Mouse (Mus musculus) lung, postnatal 0 days (tissue): ENCODE results near the gene Washc1. TPM values are rescaled to one million over a fixed set of nuclear protein-coding genes. Genes with fewer than 3 reads are reported as not detected.

Experiments used
- ATAC-seq: fragments of 200-750 bp; cut with Nextera tagmentation; 2 replicates; pipeline ENCODE4 v1.8.0; 2017; ENCODE audit warnings: moderate library complexity
- DNase-seq: peaks from one replicate; pipeline ENCODE4 v3.0.0-alpha.2; 2016; ENCODE audit warnings: low spot score
- H3K27ac ChIP-seq: fragments of 300-500 bp; sonication (generic); 2 replicates; pipeline ENCODE4 v1.5.1; 2014; ENCODE audit warnings: antibody characterized with exemption, mild to moderate bottlenecking, low read length, mixed read lengths
- H3K27me3 ChIP-seq: fragments of 300-500 bp; sonication (generic); replicated peaks from 2 replicates; pipeline ENCODE4 v1.6.1; 2014; ENCODE audit warnings: low read length, mixed read lengths; ENCODE audit not compliant: insufficient read depth
- H3K36me3 ChIP-seq: fragments of 300-500 bp; sonication (generic); 2 replicates; pipeline ENCODE4 v1.6.1; 2014; ENCODE audit warnings: low read length, mixed read lengths; ENCODE audit not compliant: insufficient read depth
- H3K4me1 ChIP-seq: fragments of 300-500 bp; sonication (generic); 2 replicates; pipeline ENCODE4 v1.6.1; 2014; ENCODE audit warnings: antibody characterized with exemption, low read depth, low read length, mixed read lengths; ENCODE audit not compliant: insufficient read depth
- H3K4me2 ChIP-seq: fragments of 300-500 bp; sonication (generic); replicated peaks from 2 replicates; pipeline ENCODE4 v1.6.1; 2014; ENCODE audit warnings: low read depth, mild to moderate bottlenecking, low read length, moderate library complexity, mixed read lengths
- H3K4me3 ChIP-seq: fragments of 300-500 bp; sonication (generic); 2 replicates; pipeline ENCODE4 v1.5.1; 2014; ENCODE audit warnings: low read depth, low read length
- H3K9ac ChIP-seq: fragments of 300-500 bp; sonication (generic); replicated peaks from 2 replicates; pipeline ENCODE4 v1.6.1; 2014; ENCODE audit warnings: low read depth, mild to moderate bottlenecking
- H3K9me3 ChIP-seq: fragments of 300-500 bp; sonication (generic); 2 replicates; pipeline ENCODE4 v1.6.1; 2016; ENCODE audit warnings: low read length, mixed read lengths
- CTCF ChIP-seq: IDR thresholded peaks from 2 replicates; pipeline ENCODE4 v1.5.1; 2016; ENCODE audit warnings: antibody characterized with exemption, mild to moderate bottlenecking
- EP300 ChIP-seq: IDR thresholded peaks from 2 replicates; pipeline ENCODE4 v1.6.1; 2016; ENCODE audit warnings: antibody characterized with exemption, mild to moderate bottlenecking, control low read depth
- WGBS: fragments of 180-500 bp; shearing (Covaris S2); extraction: QIAGEN DNeasy Blood & Tissue Kit; methylation state at CpG from one replicate; pipeline ENCODE4 v1.1.7; 2014; 5-methylcytosine and 5-hydroxymethylcytosine counted together
- polyA plus RNA-seq: library from polyadenylated mRNA; unstranded; fragments of >200 nt; fragmentation: Nextera tagmentation; extraction: Ambion mirVana; gene quantifications from 2 replicates; pipeline ENCODE4 v1.2.1, GENCODE M21; 2015

Gene Washc1
- polyA plus RNA-seq, 1 experiment from 2014 or later, result 43.4 TPM

DNA sequence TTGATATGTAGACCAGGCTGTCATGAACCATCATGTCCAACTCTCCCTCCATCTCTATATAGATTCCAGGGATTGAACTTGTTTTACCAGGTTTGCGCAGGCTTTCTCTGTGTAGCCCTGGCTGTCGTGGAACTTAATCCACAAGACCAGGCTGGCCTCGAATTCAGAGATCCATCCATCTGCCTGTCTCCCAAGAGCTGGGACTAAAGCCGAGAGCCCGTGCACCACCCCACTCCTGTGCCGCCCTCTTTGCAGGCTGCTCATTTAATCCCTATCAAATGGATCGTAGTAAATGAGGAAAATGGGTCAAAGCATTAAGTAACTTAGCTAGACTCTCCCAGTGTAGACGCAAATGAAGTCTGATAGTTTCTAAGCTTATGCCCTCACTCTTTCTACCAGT, 3.9 kb upstream of the Washc1 start:
- no peaks in the 10 kb centered on the region for H3K27me3 ChIP-seq
- TF ChIP-seq EP300 (no peak), CTCF (no peak)
- no peaks in the 10 kb centered on the region for H3K9me3 ChIP-seq
- H3K27ac ChIP-seq, result no peak overlapping the region
- H3K9ac ChIP-seq, result no peak overlapping the region
- DNase-seq (no peak), ATAC-seq (no peak)
- no peak overlapping the region for H3K4me2 ChIP-seq
- H3K4me3 ChIP-seq, result no peak overlapping the region
- no peaks in the 10 kb centered on the region; the same call in 1 of the 2 replicates for H3K4me1 ChIP-seq
- H3K36me3 ChIP-seq, result no peaks in the 10 kb centered on the region
- 60% methylated on average over 8 of the region's 8 CpGs for WGBS

DNA sequence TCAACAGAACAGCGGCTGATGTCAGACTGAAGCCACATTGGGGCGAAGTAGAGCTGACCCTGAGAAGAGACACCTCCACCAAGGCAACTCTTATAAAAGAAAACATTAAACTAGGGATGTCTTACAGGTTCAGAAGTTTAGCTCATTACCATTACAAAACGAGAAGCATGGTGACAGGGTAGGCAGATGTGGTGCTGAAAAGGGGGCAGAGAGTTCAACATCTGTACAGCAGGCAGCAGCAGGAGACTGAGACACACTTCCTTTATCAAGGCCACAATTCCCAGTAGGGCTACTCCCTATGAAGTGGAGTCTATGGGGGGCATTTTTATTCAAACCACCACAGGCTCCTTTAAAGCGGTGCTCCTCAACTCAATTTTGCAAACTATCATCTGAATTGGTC, 3.1 kb upstream of the Washc1 start:
- Histone ChIP-seq H3K36me3 (no peaks in the 10 kb centered on the region), H3K27ac (no peak overlapping the region), H3K4me2 (no peak overlapping the region), H3K9ac (no peak overlapping the region), H3K4me3 (no peak overlapping the region), H3K4me1 (no peaks in the 10 kb centered on the region; the same call in 1 of the 2 replicates), H3K27me3 (no peaks in the 10 kb centered on the region), H3K9me3 (no peaks in the 10 kb centered on the region)
- ATAC-seq (no peak), DNase-seq (no peak)
- TF ChIP-seq CTCF (no peak), EP300 (no peak)
- 85% methylated on average over 4 of the region's 4 CpGs for WGBS

DNA sequence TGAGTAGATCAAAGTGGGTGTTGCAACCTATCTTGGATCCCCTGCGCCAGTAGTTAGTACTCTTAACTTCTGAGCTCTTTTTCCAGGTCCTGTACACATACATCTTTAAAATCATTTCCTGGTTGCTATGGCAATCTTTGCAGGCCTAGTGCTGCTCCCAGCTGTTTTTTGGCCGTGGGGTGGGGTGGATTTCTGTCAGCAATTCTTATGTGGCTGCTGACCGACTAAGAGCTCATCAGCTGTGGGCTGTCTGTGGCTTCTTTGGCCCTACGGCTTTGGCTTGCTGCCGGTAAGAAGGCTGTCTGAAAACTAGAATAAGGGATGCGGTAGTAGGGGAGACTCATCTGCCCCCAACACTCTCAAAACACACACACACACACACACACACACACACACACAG, 599 bp upstream of the Washc1 start:
- H3K4me2 ChIP-seq, result peak overlapping the region; percentile 52
- H3K4me3 ChIP-seq, result peak overlapping the region; percentile 78
- no peaks in the 10 kb centered on the region for H3K27me3 ChIP-seq
- peak; percentile 60 for DNase-seq
- no peaks in the 10 kb centered on the region; the same call in 1 of the 2 replicates for H3K4me1 ChIP-seq
- no peak overlapping the region for H3K9ac ChIP-seq
- no peaks in the 10 kb centered on the region for H3K9me3 ChIP-seq
- WGBS, result 17% methylated on average over 6 of the region's 6 CpGs
- TF ChIP-seq EP300 (no peak), CTCF (no peak)
- peak overlapping the region; percentile 78; the same call in 1 of the 2 replicates for H3K27ac ChIP-seq
- peak; percentile 11 for ATAC-seq
- peaks cover 9% of the 10 kb centered on the region; the same call in 1 of the 2 replicates for H3K36me3 ChIP-seq

DNA sequence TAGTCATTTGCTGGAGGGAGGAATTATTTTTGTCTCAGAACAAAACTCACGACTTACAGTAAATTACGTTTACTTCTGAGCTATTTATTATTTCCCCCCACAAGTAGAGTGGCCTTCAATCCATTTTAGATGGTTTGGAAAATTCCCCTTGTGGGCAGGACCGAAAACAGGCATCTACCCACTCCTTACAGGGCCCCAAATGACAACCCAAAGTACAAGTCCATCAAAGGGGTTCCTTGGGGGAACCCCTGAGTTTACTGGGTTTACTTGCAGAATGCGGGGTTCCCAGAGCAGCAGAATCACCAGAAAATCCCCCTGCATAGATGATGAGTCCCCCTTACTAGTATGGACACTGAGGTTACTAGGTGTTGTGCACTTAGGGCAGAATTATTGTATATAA, 821 bp downstream of the Washc1 start:
- Histone ChIP-seq H3K9ac (peak overlapping the region; percentile 71; the same call in 1 of the 2 replicates), H3K27me3 (no peaks in the 10 kb centered on the region), H3K4me1 (no peaks in the 10 kb centered on the region; the same call in 1 of the 2 replicates), H3K9me3 (no peaks in the 10 kb centered on the region), H3K4me3 (peak overlapping the region; percentile 78), H3K4me2 (peak overlapping the region; percentile 52), H3K27ac (peak overlapping the region; percentile 78; the same call in 1 of the 2 replicates), H3K36me3 (peaks cover 21% of the 10 kb centered on the region)
- ATAC-seq, result no peak
- TF ChIP-seq EP300 (no peak), CTCF (no peak)
- WGBS, result 24% methylated on average over 4 of the region's 4 CpGs
- DNase-seq, result no peak

- Histone ChIP-seq H3K9ac (no peak overlapping the region), H3K4me3 (no peak overlapping the region), H3K9me3 (no peaks in the 10 kb centered on the region), H3K27ac (no peak overlapping the region), H3K36me3 (peaks cover 32% of the 10 kb centered on the region), H3K4me2 (no peak overlapping the region), H3K27me3 (no peaks in the 10 kb centered on the region), H3K4me1 (0 out of 2 replicates have a peak, but pooled peaks cover under 1% of the 10 kb centered on the region)
- ATAC-seq (no peak), DNase-seq (no peak)
- WGBS, result 88% methylated on average over 8 of the region's 8 CpGs
- TF ChIP-seq CTCF (no peak), EP300 (no peak)
Measured at GRCm38 (mm10) chr17:66118991-66119390, 7.6 kb downstream of the Washc1 start.

DNA sequence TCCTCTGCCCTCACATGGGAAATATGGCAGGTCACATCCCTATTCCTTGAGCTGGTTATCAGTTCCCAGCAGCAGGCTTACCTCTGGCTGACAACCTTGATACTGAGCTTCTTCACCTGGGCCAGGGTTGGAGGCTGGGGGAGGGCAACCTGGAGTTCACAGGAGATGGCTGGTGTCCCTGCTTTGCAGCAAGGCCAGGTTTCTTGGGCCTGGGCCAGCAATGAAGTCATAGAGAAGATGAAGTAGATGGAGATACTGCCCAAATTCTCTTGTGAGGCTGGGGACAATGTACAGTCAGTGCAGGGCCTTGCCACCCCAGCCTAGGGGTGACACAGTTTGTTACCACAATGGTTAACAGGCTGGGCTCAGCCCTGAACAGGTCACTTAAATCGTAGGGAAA, 9.4 kb downstream of the Washc1 start:
- no peak overlapping the region for H3K4me3 ChIP-seq
- 0 out of 2 replicates have a peak, but pooled peaks cover 4% of the 10 kb centered on the region for H3K4me1 ChIP-seq
- no peaks in the 10 kb centered on the region for H3K9me3 ChIP-seq
- no peak overlapping the region for H3K4me2 ChIP-seq
- no peak overlapping the region for H3K27ac ChIP-seq
- 67% methylated on average over 1 of the region's 1 CpGs for WGBS
- ATAC-seq, result no peak
- peaks cover 26% of the 10 kb centered on the region for H3K36me3 ChIP-seq
- H3K9ac ChIP-seq, result no peak overlapping the region
- TF ChIP-seq EP300, result no peak
- TF ChIP-seq CTCF, result no peak
- no peaks in the 10 kb centered on the region for H3K27me3 ChIP-seq
- no peak for DNase-seq
